ENCODE assay signal across 8 mouse cellular contexts in the genomic region with DNA sequence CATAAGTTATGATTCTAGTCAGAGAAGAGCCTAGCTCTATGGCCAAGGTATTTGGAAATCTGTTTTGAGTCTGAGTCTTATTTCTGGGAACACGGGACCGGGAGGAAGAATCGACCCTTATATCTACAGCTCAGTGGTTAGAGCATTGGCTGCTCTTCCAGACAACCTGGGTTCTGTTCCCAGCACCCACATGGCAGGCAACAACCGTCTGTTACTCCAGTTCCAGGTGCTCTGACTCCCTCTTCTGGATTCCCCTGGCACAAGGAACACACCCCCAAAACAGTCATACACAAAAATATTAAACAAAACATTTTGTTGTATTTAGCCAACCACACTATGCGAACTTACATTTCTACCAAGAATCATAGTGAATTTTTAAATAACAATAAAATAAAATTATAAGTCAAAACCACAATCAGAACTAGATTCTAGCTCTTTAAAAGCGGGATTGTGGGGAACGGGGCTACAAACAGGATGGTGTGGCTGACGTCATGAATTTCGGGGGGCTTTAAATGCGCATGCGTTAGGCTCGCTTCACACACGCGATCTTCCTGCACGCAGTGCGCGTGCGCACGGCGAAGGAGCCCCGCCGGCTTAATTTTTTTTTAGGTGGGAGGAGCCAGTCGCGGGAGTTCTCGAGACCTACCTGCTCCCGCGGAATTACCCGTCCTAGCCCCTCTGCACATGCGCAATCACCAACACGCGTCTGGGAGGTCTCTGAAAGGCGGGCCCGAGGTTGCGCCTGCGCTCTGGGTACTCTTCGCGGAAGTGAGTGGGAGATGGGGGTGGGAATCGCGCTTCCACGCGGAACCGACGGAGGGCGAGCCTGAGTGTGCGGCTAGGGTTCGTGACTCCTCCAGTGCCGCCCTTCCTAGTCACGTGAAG. TPM values are rescaled to one million over a fixed set of nuclear protein-coding genes. Genes with fewer than 3 reads are reported as not detected.
A peak's percentile ranks its signal among the peaks of the same experiment; 100 is the strongest.
DNase-seq lines count a peak whose midpoint lies in the region; ATAC-seq lines count a peak whose summit lies in the region.

No protein-coding gene starts in this region.

- H3K4me3 ChIP-seq in hindbrain, embryonic 15.5 days, result peak overlapping the region; percentile 39

- H3K27me3 ChIP-seq in hindbrain, embryonic 15.5 days, result no peaks in the 10 kb centered on the region

- H3K9ac ChIP-seq in hindbrain, embryonic 15.5 days, result peak overlapping the region; percentile 38

- H3K27ac ChIP-seq in hindbrain, embryonic 15.5 days (replicated peaks), result peak overlapping the region; percentile 67

- H3K4me1 ChIP-seq in hindbrain, embryonic 15.5 days (replicated peaks), result no peaks in the 10 kb centered on the region

- WGBS in hindbrain, embryonic 15.5 days, result 8% methylated on average over 48 of the region's 48 CpGs

- ATAC-seq in hindbrain, embryonic 15.5 days (ENCODE audit: low FRiP score, low read depth), result peak; percentile 98

- H3K9me3 ChIP-seq in hindbrain, embryonic 15.5 days, result no peaks in the 10 kb centered on the region

- no peaks in the 10 kb centered on the region for H3K36me3 ChIP-seq in hindbrain, embryonic 15.5 days

- peak overlapping the region; percentile 51 for H3K4me2 ChIP-seq in hindbrain, embryonic 15.5 days

- DNase-seq in T-cell, adult 2 months (ENCODE audit: low spot score), result peak; percentile 100
- DNase-seq in cerebellum, postnatal 36 days, result peak; percentile 98 to 99
- peak; percentile 99 for DNase-seq in frontal cortex, postnatal 36 days (ENCODE audit: low spot score in 2 of 2)
- peak; percentile 99 for DNase-seq in left cerebral cortex, adult 11 months (ENCODE audit: low spot score)
- peak; percentile 99 to 100 for DNase-seq in lung, postnatal 4 days
- peak; percentile 100 for DNase-seq in retina, postnatal 7 days (ENCODE audit: low read depth, low spot score)
- DNase-seq in urinary bladder, adult 2 months (ENCODE audit: low spot score), result peak; percentile 91

RNA-seq across cellular contexts. Expression of a gene that starts 10.6 kb away (rescaled TPM):
- 17.9 and 20.7 TPM in 2 replicates for polyA plus RNA-seq in hindbrain, embryonic 15.5 days (2015; fragmentation: Nextera tagmentation; extraction: Ambion mirVana)
- 7.5 and 14.4 TPM in 2 replicates for polyA plus RNA-seq in urinary bladder, adult 2 months (2012; rRNA removed)

RNA-seq across cellular contexts. Expression of a gene that starts 10.8 kb away (rescaled TPM):
- polyA plus RNA-seq in hindbrain, embryonic 15.5 days (2015; fragmentation: Nextera tagmentation; extraction: Ambion mirVana), result 1.1 and 1.3 TPM in 2 replicates
- not detected in 2 replicates for polyA plus RNA-seq in urinary bladder, adult 2 months (2012; rRNA removed)

RNA-seq across cellular contexts. Expression of a gene that starts 42.7 kb away (rescaled TPM):
- polyA plus RNA-seq in hindbrain, embryonic 15.5 days (2015; fragmentation: Nextera tagmentation; extraction: Ambion mirVana), result 14.0 and 14.3 TPM in 2 replicates
- polyA plus RNA-seq in urinary bladder, adult 2 months (2012; rRNA removed), result 34.2 and 41.7 TPM in 2 replicates

Comparison
In these comparisons a context has a peak if more than half of its experiments do, and no peak if none do; other contexts are left out.
1. Peak in every context shown above with its lines: DNase-seq, ATAC-seq, H3K4me3 ChIP-seq and H3K27ac ChIP-seq.